Mouse (Mus musculus): ENCODE measurements around the gene Zpld1. TPM values are rescaled to one million over a fixed set of nuclear protein-coding genes. Genes with fewer than 3 reads are reported as not detected.

Gene Zpld1
- not detected in 2 replicates for polyA plus RNA-seq (2012; ENCODE audit: low replicate concordance)

DNA sequence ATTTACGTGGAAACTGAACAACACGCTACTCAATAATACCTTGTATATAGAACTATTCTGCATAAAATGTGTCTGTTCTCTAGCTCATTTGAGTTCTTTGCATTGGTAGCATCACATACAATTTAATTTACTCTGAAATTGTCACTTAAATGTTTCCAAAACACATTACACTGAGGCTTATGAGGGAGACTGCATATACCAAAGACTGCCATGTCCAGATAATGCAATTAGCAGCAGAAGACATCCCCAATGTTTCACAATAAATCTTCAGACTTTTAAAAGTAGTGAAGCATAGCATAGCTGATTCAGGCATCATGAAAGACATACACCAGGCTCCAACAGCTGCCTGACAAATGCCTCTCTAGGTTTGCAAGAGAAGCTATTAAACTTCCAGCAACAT is at the start of gene Zpld1:
Gene Zpld1, minus strand, starts transcription at position 101 of the 400 bp plus-strand sequence.

All from hematopoietic multipotent progenitor cell, adult 10-12 weeks (in vitro differentiated cells).